Mouse (Mus musculus) adrenal gland, adult 18-20 months (tissue): ENCODE results near the gene Fam124b. TPM values are rescaled to one million over a fixed set of nuclear protein-coding genes. Genes with fewer than 3 reads are reported as not detected.

Experiments used
- DNase-seq, 2 experiments: peaks; one replicate each; pipeline ENCODE4 v3.0.0; 2021 to 2022; ENCODE audit warnings: low spot score in 2 of 2
- total RNA-seq, 2 experiments: library from RNA; stranded (reverse); gene quantifications; 1 replicate in 1 of 2; 2 replicates in 1 of 2; pipeline ENCODE4 v1.2.3; 2021

Fam124b gene
- total RNA-seq, 2 experiments from 2014 or later, result 0.38 to 0.40 TPM

- no peak for DNase-seq
Measured at GRCm38 (mm10) chr1:80177651-80178382, 40.5 kb downstream of the Fam124b start.

- no peak for DNase-seq
Measured at GRCm38 (mm10) chr1:80167706-80168105, 50.6 kb downstream of the Fam124b start.

- no peak for DNase-seq
Measured at GRCm38 (mm10) chr1:80166577-80166976, 51.7 kb downstream of the Fam124b start.

- DNase-seq, result no peak
Measured at GRCm38 (mm10) chr1:80165391-80165790, 52.9 kb downstream of the Fam124b start.

- no peak for DNase-seq
Measured at GRCm38 (mm10) chr1:80162943-80163342, 55.3 kb downstream of the Fam124b start.

DNA sequence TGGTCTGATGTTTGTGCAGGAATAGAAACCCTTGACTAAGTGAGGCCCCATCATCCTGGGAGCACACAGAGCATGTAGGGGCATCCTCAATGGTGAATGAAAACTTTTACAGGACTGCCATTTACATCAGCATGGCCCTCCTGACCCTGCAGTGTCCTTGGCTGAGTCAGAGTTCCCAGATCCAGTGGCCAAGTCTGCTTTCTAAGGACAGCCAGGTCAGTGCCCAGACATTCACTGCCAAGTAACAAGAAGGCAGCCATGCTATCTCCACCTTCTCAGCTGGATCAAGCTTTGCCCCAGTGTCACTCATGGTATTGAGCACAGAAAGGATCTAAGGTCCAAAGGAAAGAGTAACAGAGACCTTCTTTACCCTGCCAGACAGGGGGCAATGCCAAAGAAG is 58.7 kb downstream of the Fam124b start:
- peak in 1 of 2 experiments; percentile 26 for DNase-seq

DNA sequence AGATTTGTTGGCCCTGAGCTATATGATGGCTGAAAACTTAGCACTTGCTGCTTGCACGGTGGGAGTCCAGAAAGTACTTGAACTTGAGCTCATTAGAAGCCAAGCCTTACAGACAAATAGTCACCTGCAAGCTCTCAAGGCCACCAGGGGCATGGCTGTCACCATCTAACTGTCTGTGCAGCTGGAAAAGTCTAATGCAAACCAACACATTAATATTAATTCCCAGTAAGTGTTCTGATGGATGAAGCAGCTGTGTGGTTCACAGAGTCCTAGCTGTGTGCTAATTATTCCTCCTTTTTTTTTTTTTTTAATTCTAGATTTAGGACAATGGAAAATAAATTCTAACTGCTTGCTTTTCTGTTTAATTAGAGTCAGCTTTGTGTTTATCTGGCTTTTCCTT is 63.4 kb downstream of the Fam124b start:
- no peak for DNase-seq

GRCm38 (mm10) chr1:80153125-80153716 is 65.1 kb downstream of the Fam124b start:
- no peak for DNase-seq

GRCm38 (mm10) chr1:80150681-80151080 is 67.6 kb downstream of the Fam124b start:
- no peak for DNase-seq

Other genes with a start within 250 kb of the Fam124b start
- gene Cul3, start 122.0 kb upstream of the Fam124b start, total RNA-seq, result 100 to 1,000 TPM; 121 to 125 TPM
- gene Gm45261, start 243.0 kb upstream of the Fam124b start, total RNA-seq, result not detected